Mouse (Mus musculus) hematopoietic stem cell, adult 5-6 weeks (primary cell): Measurements from ENCODE around the gene Necab2. TPM values are rescaled to one million over a fixed set of nuclear protein-coding genes. Genes with fewer than 3 reads are reported as not detected.

Experiments used
- ATAC-seq, 2 experiments: fragments of 125-278 bp in 1 of 2; replicated peaks in 1 of 2; 2 replicates each; pipeline ENCODE4 v1.8.0; 2016 to 2017; ENCODE audit warnings: inconsistent platforms in 2 of 2, mild to moderate bottlenecking in 2 of 2, moderate number of reproducible peaks in 2 of 2, low read depth in 1 of 2, moderate TSS enrichment in 1 of 2; ENCODE audit not compliant: low FRiP score in 2 of 2, poor library complexity in 2 of 2, severe bottlenecking in 2 of 2, insufficient read depth in 1 of 2, low TSS enrichment in 1 of 2
- total RNA-seq: library from RNA; stranded (forward); fragments of 172-1452, 232-1000 nt; gene quantifications from 2 replicates; pipeline ENCODE4 v1.2.3, GENCODE M21; 2017

Necab2 gene
- total RNA-seq, 1 experiment from 2014 or later = not detected

GRCm38 (mm10) chr8:119440250-119440951, 6.1 kb upstream of the Necab2 start:
- peak; percentile 46 to 49; a peak in 2 of 4 replicates for ATAC-seq

- no peak for ATAC-seq
Observed at GRCm38 (mm10) chr8:119440952-119441270, 5.6 kb upstream of the Necab2 start.

GRCm38 (mm10) chr8:119442013-119442412, 4.5 kb upstream of the Necab2 start:
- ATAC-seq = no peak; a peak in 1 of 4 replicates

- ATAC-seq = no peak
Observed at GRCm38 (mm10) chr8:119442970-119443369, 3.5 kb upstream of the Necab2 start.

- ATAC-seq = no peak
Observed at GRCm38 (mm10) chr8:119446990-119447780, 666 bp downstream of the Necab2 start.

- no peak for ATAC-seq
Observed at GRCm38 (mm10) chr8:119447781-119448170, 1.3 kb downstream of the Necab2 start.

- no peak for ATAC-seq
Observed at GRCm38 (mm10) chr8:119449627-119450026, 3.1 kb downstream of the Necab2 start.

- no peak for ATAC-seq
Observed at GRCm38 (mm10) chr8:119451131-119451530, 4.6 kb downstream of the Necab2 start.

- ATAC-seq = no peak
Observed at GRCm38 (mm10) chr8:119452919-119453318, 6.4 kb downstream of the Necab2 start.

GRCm38 (mm10) chr8:119456045-119456444, 9.5 kb downstream of the Necab2 start:
- no peak for ATAC-seq

- ATAC-seq = no peak
Observed at GRCm38 (mm10) chr8:119459724-119460123, 13.2 kb downstream of the Necab2 start.

- ATAC-seq = no peak
Observed at GRCm38 (mm10) chr8:119461356-119461755, 14.8 kb downstream of the Necab2 start.

- ATAC-seq = no peak
Observed at GRCm38 (mm10) chr8:119463709-119464108, 17.2 kb downstream of the Necab2 start.

- no peak for ATAC-seq
Observed at GRCm38 (mm10) chr8:119466105-119466504, 19.6 kb downstream of the Necab2 start.

- ATAC-seq = no peak
Observed at GRCm38 (mm10) chr8:119466794-119467193, 20.3 kb downstream of the Necab2 start.

GRCm38 (mm10) chr8:119468091-119468490, 21.6 kb downstream of the Necab2 start:
- no peak for ATAC-seq

GRCm38 (mm10) chr8:119478684-119479083, 32.2 kb downstream of the Necab2 start:
- ATAC-seq = no peak

GRCm38 (mm10) chr8:119484145-119484896, 37.8 kb downstream of the Necab2 start:
- no peak; a peak in 1 of 4 replicates for ATAC-seq
